Mouse (Mus musculus): ENCODE data around the gene Cactin. TPM values are rescaled to one million over a fixed set of nuclear protein-coding genes. Genes with fewer than 3 reads are reported as not detected.
A peak's percentile ranks its signal among the peaks of the same experiment; 100 is the strongest.

The Cactin gene
- polyA plus RNA-seq, 1 experiment = 20.0 TPM

- TF ChIP-seq CTCF (IDR thresholded peaks at IDR 0.05; ENCODE audit: borderline replicate concordance, insufficient read depth, low read length) (peak; percentile 63; the same call in 1 of the 2 replicates), POLR2A (IDR thresholded peaks at IDR 0.05; ENCODE audit: low read depth, low read length) (no peak)
- Histone ChIP-seq H3K27ac (ENCODE audit: insufficient read depth, low read length) (no peak overlapping the region), H3K4me3 (ENCODE audit: insufficient read depth, low read length) (no peak overlapping the region), H3K4me1 (ENCODE audit: control insufficient read depth, insufficient read depth, low read length) (no peaks in the 10 kb centered on the region)
Observed at GRCm38 (mm10) chr10:81287513-81288157, 33.3 kb upstream of the Cactin start.

- H3K27ac ChIP-seq (ENCODE audit: insufficient read depth, low read length) = no peak overlapping the region
- H3K4me3 ChIP-seq (ENCODE audit: insufficient read depth, low read length) = no peak overlapping the region
- H3K4me1 ChIP-seq (ENCODE audit: control insufficient read depth, insufficient read depth, low read length) = no peaks in the 10 kb centered on the region
- TF ChIP-seq POLR2A (IDR thresholded peaks at IDR 0.05; ENCODE audit: low read depth, low read length) (no peak), CTCF (IDR thresholded peaks at IDR 0.05; ENCODE audit: borderline replicate concordance, insufficient read depth, low read length) (peak; percentile 33; the same call in 1 of the 2 replicates)
Observed at GRCm38 (mm10) chr10:81288601-81289000, 32.3 kb upstream of the Cactin start.

- Histone ChIP-seq H3K4me1 (ENCODE audit: control insufficient read depth, insufficient read depth, low read length) (no peaks in the 10 kb centered on the region), H3K27ac (ENCODE audit: insufficient read depth, low read length) (no peak overlapping the region), H3K4me3 (ENCODE audit: insufficient read depth, low read length) (no peak overlapping the region)
- TF ChIP-seq CTCF (IDR thresholded peaks at IDR 0.05; ENCODE audit: borderline replicate concordance, insufficient read depth, low read length) (peak; percentile 94), POLR2A (IDR thresholded peaks at IDR 0.05; ENCODE audit: low read depth, low read length) (no peak)
Observed at GRCm38 (mm10) chr10:81289278-81289677, 31.6 kb upstream of the Cactin start.

GRCm38 (mm10) chr10:81289811-81290210 is 31.1 kb upstream of the Cactin start:
- Histone ChIP-seq H3K4me1 (ENCODE audit: control insufficient read depth, insufficient read depth, low read length) (peaks cover 4% of the 10 kb centered on the region; the same call in 1 of the 2 replicates), H3K27ac (ENCODE audit: insufficient read depth, low read length) (no peak overlapping the region), H3K4me3 (ENCODE audit: insufficient read depth, low read length) (no peak overlapping the region)
- TF ChIP-seq POLR2A (IDR thresholded peaks at IDR 0.05; ENCODE audit: low read depth, low read length) = no peak
- no peak for TF ChIP-seq CTCF (IDR thresholded peaks at IDR 0.05; ENCODE audit: borderline replicate concordance, insufficient read depth, low read length)

GRCm38 (mm10) chr10:81290698-81291460 is 30.0 kb upstream of the Cactin start:
- H3K4me1 ChIP-seq (ENCODE audit: control insufficient read depth, insufficient read depth, low read length) = peaks cover 5% of the 10 kb centered on the region; the same call in 1 of the 2 replicates
- TF ChIP-seq POLR2A (IDR thresholded peaks at IDR 0.05; ENCODE audit: low read depth, low read length) (no peak), CTCF (IDR thresholded peaks at IDR 0.05; ENCODE audit: borderline replicate concordance, insufficient read depth, low read length) (no peak)
- H3K27ac ChIP-seq (ENCODE audit: insufficient read depth, low read length) = no peak overlapping the region
- H3K4me3 ChIP-seq (ENCODE audit: insufficient read depth, low read length) = no peak overlapping the region

- Histone ChIP-seq H3K4me1 (ENCODE audit: control insufficient read depth, insufficient read depth, low read length) (peaks cover 5% of the 10 kb centered on the region; the same call in 1 of the 2 replicates), H3K27ac (ENCODE audit: insufficient read depth, low read length) (no peak within 1 kb of the TSS), H3K4me3 (ENCODE audit: insufficient read depth, low read length) (no peak within 1 kb of the TSS)
- TF ChIP-seq CTCF (IDR thresholded peaks at IDR 0.05; ENCODE audit: borderline replicate concordance, insufficient read depth, low read length) (no peak), POLR2A (IDR thresholded peaks at IDR 0.05; ENCODE audit: low read depth, low read length) (no peak)
Observed at GRCm38 (mm10) chr10:81291511-81292104, 29.3 kb upstream of the Cactin start, which contains the start of gene Tjp3. TSS of gene Tjp3 (minus strand) at chr10:81291581.

GRCm38 (mm10) chr10:81292554-81293333 is 28.2 kb upstream of the Cactin start, which contains the start of gene Pip5k1c:
TSS of gene Pip5k1c (plus strand) at chr10:81292963.
- Histone ChIP-seq H3K4me1 (ENCODE audit: control insufficient read depth, insufficient read depth, low read length) (peaks cover 5% of the 10 kb centered on the region; the same call in 1 of the 2 replicates), H3K27ac (ENCODE audit: insufficient read depth, low read length) (no peak within 1 kb of the TSS), H3K4me3 (ENCODE audit: insufficient read depth, low read length) (peak within 1 kb of the TSS; percentile 62)
- TF ChIP-seq CTCF (IDR thresholded peaks at IDR 0.05; ENCODE audit: borderline replicate concordance, insufficient read depth, low read length) (peak; percentile 89), POLR2A (IDR thresholded peaks at IDR 0.05; ENCODE audit: low read depth, low read length) (peak; percentile 84)

GRCm38 (mm10) chr10:81293334-81294030 is 27.4 kb upstream of the Cactin start:
- H3K4me1 ChIP-seq (ENCODE audit: control insufficient read depth, insufficient read depth, low read length) = peaks cover 5% of the 10 kb centered on the region; the same call in 1 of the 2 replicates
- TF ChIP-seq CTCF (IDR thresholded peaks at IDR 0.05; ENCODE audit: borderline replicate concordance, insufficient read depth, low read length) (no peak), POLR2A (IDR thresholded peaks at IDR 0.05; ENCODE audit: low read depth, low read length) (no peak)
- H3K4me3 ChIP-seq (ENCODE audit: insufficient read depth, low read length) = peak overlapping the region; percentile 62
- no peak overlapping the region for H3K27ac ChIP-seq (ENCODE audit: insufficient read depth, low read length)

All from embryonic fibroblast, embryonic 13.5 days (primary cell).